ENCODE assay signal across 23 mouse cellular contexts in genomic region chr11:76742511-76742910, GRCm38 (mm10).
"Had no signal": no experiment of that assay in that cellular context is flagged by ENCODE, and none has a peak within 500 bp of the region (broad histone marks: within the 10 kb centered on the region; RNA-seq: fewer than 3 reads in every experiment).

No protein-coding gene starts in this region.

- H3K9me3 ChIP-seq: heart, embryonic 10.5 days; heart, embryonic 12.5 days; hindbrain, embryonic 10.5 days; hindbrain, embryonic 12.5 days; intestine, embryonic 15.5 days; limb, embryonic 10.5 days; limb, embryonic 12.5 days had no signal

- H3K27me3 ChIP-seq: heart, embryonic 12.5 days; hindbrain, embryonic 12.5 days; intestine, embryonic 15.5 days; limb, embryonic 12.5 days had no signal

- H3K4me3 ChIP-seq: gastrocnemius, adult 2 months; heart, embryonic 10.5 days; heart, embryonic 12.5 days; hindbrain, embryonic 10.5 days; hindbrain, embryonic 12.5 days; intestine, embryonic 15.5 days; layer of hippocampus, adult 2 months; left cerebral cortex, adult 2 months; limb, embryonic 10.5 days; limb, embryonic 12.5 days had no signal

- H3K27ac ChIP-seq: gastrocnemius, adult 2 months; heart, embryonic 10.5 days; hindbrain, embryonic 10.5 days; hindbrain, embryonic 12.5 days; hindbrain, embryonic 14.5 days; intestine, embryonic 15.5 days; layer of hippocampus, adult 2 months; left cerebral cortex, adult 2 months; limb, embryonic 10.5 days; limb, embryonic 12.5 days had no signal

- H3K9ac ChIP-seq: heart, embryonic 12.5 days; hindbrain, embryonic 12.5 days; hindbrain, embryonic 14.5 days; intestine, embryonic 15.5 days; limb, embryonic 12.5 days had no signal

- H3K4me1 ChIP-seq: heart, embryonic 10.5 days; hindbrain, embryonic 10.5 days; hindbrain, embryonic 12.5 days; intestine, embryonic 15.5 days; limb, embryonic 10.5 days; limb, embryonic 12.5 days had no signal

- DNase-seq: gastrocnemius, adult 2 months; gastrocnemius, postnatal 10 days; gastrocnemius, postnatal 25 days; heart, postnatal 10 days; heart, postnatal 4 days; kidney, adult 18-20 months; kidney, adult 8-10 months; kidney, postnatal 25 days; kidney, postnatal 4 days; liver had no signal

- ATAC-seq: hindbrain, embryonic 16.5 days; inflammation-experienced regulatory T-cells, adult 6 months; intestine, embryonic 15.5 days; intestine, postnatal 0 days had no signal
